Mouse (Mus musculus) hindbrain, embryonic 12.5 days (tissue): ENCODE results near the gene Sycp2l. TPM values are rescaled to one million over a fixed set of nuclear protein-coding genes. Genes with fewer than 3 reads are reported as not detected.

Source experiments
- ATAC-seq: fragments of 200-750 bp; cut with Nextera tagmentation; 2 replicates; pipeline ENCODE4 v1.8.0; 2017; ENCODE audit warnings: moderate TSS enrichment; ENCODE audit not compliant: low FRiP score
- H3K27ac ChIP-seq: fragments of 300-500 bp; sonication (generic); 2 replicates; pipeline ENCODE4 v1.5.1; 2016; ENCODE audit warnings: mild to moderate bottlenecking
- H3K27me3 ChIP-seq: fragments of 300-500 bp; sonication (generic); 2 replicates; pipeline ENCODE4 v1.6.1; 2016; ENCODE audit warnings: mild to moderate bottlenecking
- H3K36me3 ChIP-seq: fragments of 300-500 bp; sonication (generic); 2 replicates; pipeline ENCODE4 v1.6.1; 2016; ENCODE audit warnings: mild to moderate bottlenecking
- H3K4me1 ChIP-seq: fragments of 300-500 bp; sonication (generic); 2 replicates; pipeline ENCODE4 v1.6.1; 2016
- H3K4me2 ChIP-seq: fragments of 300-500 bp; sonication (generic); replicated peaks from 2 replicates; pipeline ENCODE4 v1.6.1; 2016; ENCODE audit warnings: mild to moderate bottlenecking
- H3K4me3 ChIP-seq: fragments of 300-500 bp; sonication (generic); 2 replicates; pipeline ENCODE4 v1.5.1; 2016; ENCODE audit warnings: mild to moderate bottlenecking
- H3K9ac ChIP-seq: fragments of 300-500 bp; sonication (generic); 2 replicates; pipeline ENCODE4 v1.6.1; 2016; ENCODE audit warnings: mild to moderate bottlenecking, moderate library complexity
- H3K9me3 ChIP-seq: fragments of 300-500 bp; sonication (generic); replicated peaks from 2 replicates; pipeline ENCODE4 v1.6.1; 2016; ENCODE audit warnings: mild to moderate bottlenecking
- WGBS: fragments of 180-500 bp; shearing (Covaris S2); methylation state at CpG from one replicate; pipeline ENCODE4 v1.1.7; 2016; 5-methylcytosine and 5-hydroxymethylcytosine counted together
- polyA plus RNA-seq: library from polyadenylated mRNA; unstranded; fragments of >200 nt; fragmentation: Nextera tagmentation; extraction: Ambion mirVana; gene quantifications from 2 replicates; pipeline ENCODE4 v1.2.1, GENCODE M21; 2016

The Sycp2l gene
- not detected in 2 replicates for polyA plus RNA-seq

- Histone ChIP-seq H3K27me3 (peaks cover 15% of the 10 kb centered on the region), H3K27ac (no peak within 1 kb of the TSS), H3K36me3 (no peaks in the 10 kb centered on the region), H3K4me3 (no peak within 1 kb of the TSS), H3K4me1 (no peaks in the 10 kb centered on the region), H3K9ac (no peak within 1 kb of the TSS), H3K4me2 (peak within 1 kb of the TSS; percentile 25), H3K9me3 (no peaks in the 10 kb centered on the region)
- no peak for ATAC-seq
- WGBS, result 32% methylated on average over 14 of the region's 14 CpGs
Observed at GRCm38 (mm10) chr13:41113940-41114339, at the start of gene Sycp2l. TSS of gene Sycp2l (plus strand) at chr13:41114307.

- H3K36me3 ChIP-seq, result no peaks in the 10 kb centered on the region
- H3K9me3 ChIP-seq, result no peaks in the 10 kb centered on the region
- no peaks in the 10 kb centered on the region for H3K27me3 ChIP-seq
- no peak overlapping the region for H3K4me3 ChIP-seq
- H3K4me1 ChIP-seq, result no peaks in the 10 kb centered on the region
- 95% methylated on average over 4 of the region's 4 CpGs for WGBS
- no peak overlapping the region for H3K4me2 ChIP-seq
- no peak overlapping the region for H3K27ac ChIP-seq
- H3K9ac ChIP-seq, result no peak overlapping the region
- no peak for ATAC-seq
Observed at GRCm38 (mm10) chr13:41067618-41068017, 46.5 kb upstream of the Sycp2l start.

DNA sequence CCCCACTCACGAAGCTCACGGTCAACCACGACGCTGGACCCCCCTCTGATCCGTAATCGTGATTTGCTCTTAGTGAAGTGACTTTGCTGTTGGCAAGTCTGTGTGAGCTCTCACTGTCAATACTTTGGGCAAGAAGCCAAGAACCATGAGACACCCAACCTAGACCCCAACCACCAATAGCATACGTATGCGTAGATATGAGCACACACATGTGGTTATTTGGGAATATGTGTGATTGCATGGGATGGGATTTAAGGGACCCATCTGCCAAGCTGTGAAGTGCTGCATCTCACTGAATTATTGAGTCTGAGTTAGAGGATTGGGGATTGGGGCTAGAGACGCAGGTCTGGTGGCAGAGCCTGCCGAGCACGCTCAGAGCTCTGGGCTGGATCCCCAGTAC lies 42.5 kb upstream of the Sycp2l start:
- no peak for ATAC-seq
- 92% methylated on average over 11 of the region's 11 CpGs for WGBS
- H3K4me2 ChIP-seq, result no peak overlapping the region

DNA sequence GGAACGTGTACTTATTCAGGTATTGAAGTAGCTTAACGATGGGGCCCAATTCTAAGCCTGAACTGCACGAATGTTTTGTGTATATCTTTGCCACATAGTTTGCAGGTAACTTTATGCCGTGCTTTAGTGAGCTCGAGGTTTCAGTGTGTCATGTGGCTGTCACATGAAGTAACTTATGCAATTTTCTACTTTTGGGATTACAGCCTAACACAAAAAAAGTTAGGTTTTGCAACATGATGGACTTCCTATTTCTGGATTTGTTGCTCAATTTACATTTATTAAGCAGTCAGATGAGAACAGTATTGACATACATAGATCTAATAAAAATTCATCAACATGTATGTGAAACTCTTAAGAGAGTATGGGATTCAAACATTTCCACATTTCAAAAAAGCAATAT lies 40.3 kb upstream of the Sycp2l start:
- WGBS, result 89% methylated on average over 5 of the region's 5 CpGs
- H3K36me3 ChIP-seq, result no peaks in the 10 kb centered on the region
- H3K27me3 ChIP-seq, result peaks cover 17% of the 10 kb centered on the region; the same call in 1 of the 2 replicates
- H3K4me2 ChIP-seq, result no peak overlapping the region
- H3K9me3 ChIP-seq, result no peaks in the 10 kb centered on the region
- H3K4me3 ChIP-seq, result no peak overlapping the region
- no peaks in the 10 kb centered on the region for H3K4me1 ChIP-seq
- H3K9ac ChIP-seq, result no peak overlapping the region
- ATAC-seq, result no peak
- H3K27ac ChIP-seq, result no peak overlapping the region

More for the DNA sequence above, 42.5 kb upstream of the Sycp2l start:
- H3K36me3 ChIP-seq, result no peaks in the 10 kb centered on the region
- H3K27me3 ChIP-seq, result no peaks in the 10 kb centered on the region; the same call in 1 of the 2 replicates
- no peak overlapping the region for H3K4me3 ChIP-seq
- no peaks in the 10 kb centered on the region for H3K9me3 ChIP-seq
- H3K27ac ChIP-seq, result no peak overlapping the region
- no peaks in the 10 kb centered on the region for H3K4me1 ChIP-seq
- H3K9ac ChIP-seq, result no peak overlapping the region

DNA sequence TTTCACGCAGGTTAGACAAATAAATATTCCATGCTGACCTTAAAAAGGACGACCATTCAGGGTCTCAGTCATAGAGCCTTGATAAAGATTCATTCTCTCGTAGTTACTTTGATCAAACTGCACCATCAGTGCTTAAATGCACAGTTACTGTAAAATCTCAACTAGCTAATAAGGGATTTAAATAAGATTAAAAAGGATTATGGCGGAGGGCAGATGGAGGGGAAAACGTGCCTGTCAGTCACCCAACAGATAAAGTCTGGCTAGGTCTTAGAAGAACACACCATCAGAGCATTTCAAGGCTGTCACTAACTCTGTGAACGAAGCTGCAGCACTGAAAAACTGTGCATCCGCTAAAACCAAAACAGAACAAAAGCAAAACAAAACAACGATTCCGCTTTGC lies 36.2 kb upstream of the Sycp2l start:
- Histone ChIP-seq H3K4me2 (no peak overlapping the region), H3K9ac (no peak overlapping the region), H3K4me1 (no peaks in the 10 kb centered on the region; the same call in 1 of the 2 replicates), H3K4me3 (no peak overlapping the region), H3K27me3 (peaks cover 38% of the 10 kb centered on the region), H3K9me3 (no peaks in the 10 kb centered on the region), H3K27ac (no peak overlapping the region), H3K36me3 (no peaks in the 10 kb centered on the region)
- ATAC-seq, result no peak
- 76% methylated on average over 9 of the region's 9 CpGs for WGBS

- Histone ChIP-seq H3K4me1 (no peaks in the 10 kb centered on the region; the same call in 1 of the 2 replicates), H3K4me3 (peak overlapping the region; percentile 46), H3K27me3 (peaks cover 38% of the 10 kb centered on the region), H3K36me3 (no peaks in the 10 kb centered on the region), H3K9ac (peak overlapping the region; percentile 44), H3K9me3 (no peaks in the 10 kb centered on the region), H3K4me2 (peak overlapping the region; percentile 69), H3K27ac (no peak overlapping the region)
- WGBS, result 9% methylated on average over 22 of the region's 24 CpGs
- ATAC-seq, result peak; percentile 72
Observed at GRCm38 (mm10) chr13:41078690-41079420, 35.3 kb upstream of the Sycp2l start.

GRCm38 (mm10) chr13:41079421-41079780 lies 34.7 kb upstream of the Sycp2l start, which contains the start of gene Mak:
TSS of gene Mak (minus strand) at chr13:41079706.
- Histone ChIP-seq H3K36me3 (no peaks in the 10 kb centered on the region), H3K4me1 (no peaks in the 10 kb centered on the region; the same call in 1 of the 2 replicates), H3K4me3 (peak within 1 kb of the TSS; percentile 46), H3K9me3 (no peaks in the 10 kb centered on the region), H3K27ac (no peak within 1 kb of the TSS), H3K27me3 (peaks cover 38% of the 10 kb centered on the region), H3K4me2 (peak within 1 kb of the TSS; percentile 69), H3K9ac (peak within 1 kb of the TSS; percentile 44)
- WGBS, result under 1% methylated on average over 40 of the region's 40 CpGs
- ATAC-seq, result peak; percentile 90

DNA sequence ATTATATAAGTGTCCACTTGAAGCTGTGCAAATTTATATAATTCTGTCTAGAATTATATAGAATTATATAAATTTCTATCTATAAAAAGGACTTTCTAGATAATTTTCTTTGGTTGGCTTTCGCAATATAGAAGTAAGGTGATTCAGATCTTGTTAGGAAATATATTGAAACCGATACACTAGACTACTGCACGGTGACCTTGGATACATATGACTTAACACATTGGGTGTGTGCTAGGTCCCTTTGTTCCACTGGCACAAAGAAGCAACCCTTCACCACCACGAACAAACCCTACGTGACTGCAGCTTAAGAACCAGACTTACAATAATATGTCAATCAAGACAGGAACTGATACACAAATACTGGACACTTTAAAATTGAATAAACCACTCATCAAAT lies 34.2 kb upstream of the Sycp2l start:
- peak overlapping the region; percentile 69; the same call in 1 of the 2 replicates for H3K4me2 ChIP-seq
- H3K36me3 ChIP-seq, result no peaks in the 10 kb centered on the region
- no peak for ATAC-seq
- no peaks in the 10 kb centered on the region; the same call in 1 of the 2 replicates for H3K4me1 ChIP-seq
- peaks cover 40% of the 10 kb centered on the region for H3K27me3 ChIP-seq
- no peak overlapping the region for H3K4me3 ChIP-seq
- no peak overlapping the region for H3K27ac ChIP-seq
- WGBS, result 57% methylated on average over 5 of the region's 5 CpGs
- no peak overlapping the region for H3K9ac ChIP-seq
- H3K9me3 ChIP-seq, result no peaks in the 10 kb centered on the region

- Histone ChIP-seq H3K27ac (no peak overlapping the region), H3K4me3 (no peak overlapping the region), H3K9me3 (no peaks in the 10 kb centered on the region), H3K9ac (no peak overlapping the region), H3K4me2 (no peak overlapping the region), H3K27me3 (peaks cover 40% of the 10 kb centered on the region), H3K4me1 (no peaks in the 10 kb centered on the region; the same call in 1 of the 2 replicates), H3K36me3 (no peaks in the 10 kb centered on the region)
- ATAC-seq, result no peak
- 93% methylated on average over 6 of the region's 6 CpGs for WGBS
Observed at GRCm38 (mm10) chr13:41080700-41081099, 33.4 kb upstream of the Sycp2l start.

DNA sequence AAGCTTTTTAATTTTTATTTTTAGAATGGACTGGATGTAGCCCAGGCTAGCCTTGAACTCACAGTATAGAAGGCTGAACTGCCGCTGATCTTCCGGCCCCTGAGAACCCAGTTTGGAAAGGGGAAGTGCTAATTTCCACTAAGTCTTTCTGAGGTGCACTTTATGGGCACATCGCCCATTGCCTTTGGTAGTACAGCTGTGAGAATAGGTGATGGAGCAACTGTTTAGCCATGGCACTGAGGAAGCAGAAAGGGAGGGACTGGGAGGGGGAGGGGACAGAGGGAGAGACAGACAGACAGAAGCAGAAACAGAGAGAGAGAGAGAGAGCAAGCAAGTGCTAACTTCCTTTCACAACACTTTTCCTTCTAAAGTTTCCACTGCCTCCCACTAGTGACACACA lies 29.6 kb upstream of the Sycp2l start:
- no peak for ATAC-seq
- H3K4me2 ChIP-seq, result no peak overlapping the region
- no peaks in the 10 kb centered on the region for H3K9me3 ChIP-seq
- H3K4me3 ChIP-seq, result no peak overlapping the region
- H3K27ac ChIP-seq, result no peak overlapping the region
- no peaks in the 10 kb centered on the region for H3K36me3 ChIP-seq
- H3K9ac ChIP-seq, result no peak overlapping the region
- 90% methylated on average over 3 of the region's 3 CpGs for WGBS
- H3K27me3 ChIP-seq, result peaks cover 16% of the 10 kb centered on the region
- H3K4me1 ChIP-seq, result no peaks in the 10 kb centered on the region

DNA sequence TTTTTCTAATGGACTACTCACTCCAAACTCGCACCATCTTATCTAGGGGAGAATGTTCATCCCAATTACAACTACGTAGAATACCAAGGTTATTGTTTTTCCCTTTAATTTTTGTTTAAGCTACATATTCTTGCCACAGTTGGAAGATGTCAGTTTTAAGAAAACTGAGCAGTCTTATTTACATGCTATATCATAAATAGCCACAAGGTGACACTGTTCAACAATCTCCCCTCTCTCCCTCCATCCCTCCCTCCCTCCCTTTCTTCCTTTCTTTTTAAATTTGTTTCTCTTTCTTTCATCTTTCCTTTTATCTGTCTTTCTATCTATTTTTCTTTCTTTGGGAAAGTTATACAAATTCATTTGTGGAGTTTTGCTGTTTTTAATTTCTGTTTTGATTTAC lies 29.0 kb upstream of the Sycp2l start:
- peaks cover 13% of the 10 kb centered on the region for H3K27me3 ChIP-seq
- H3K36me3 ChIP-seq, result no peaks in the 10 kb centered on the region
- no peak overlapping the region for H3K4me2 ChIP-seq
- H3K27ac ChIP-seq, result no peak overlapping the region
- no peak overlapping the region for H3K4me3 ChIP-seq
- H3K9me3 ChIP-seq, result no peaks in the 10 kb centered on the region
- WGBS, result 22% methylated on average over 2 of the region's 2 CpGs
- H3K9ac ChIP-seq, result no peak overlapping the region
- ATAC-seq, result no peak
- no peaks in the 10 kb centered on the region for H3K4me1 ChIP-seq

DNA sequence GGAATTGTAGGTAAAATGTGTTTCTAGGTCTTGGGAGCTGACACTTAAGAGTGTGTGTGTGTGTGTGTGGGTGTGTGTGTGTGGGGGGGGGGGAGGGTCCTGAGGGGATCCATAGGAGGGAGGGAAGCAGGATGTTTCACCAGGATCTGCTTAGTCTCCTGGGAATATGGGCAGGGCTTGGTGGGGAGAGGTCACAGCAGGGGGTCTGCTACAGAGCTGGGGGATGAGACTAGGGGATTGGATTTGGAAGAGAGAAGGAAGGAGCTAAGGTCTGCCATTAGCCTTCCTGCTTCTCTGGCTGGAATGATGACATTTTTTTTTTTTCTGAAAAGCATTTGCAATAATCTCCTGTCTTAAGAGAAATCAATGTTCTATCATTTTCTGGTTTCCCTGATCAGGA lies 25.4 kb upstream of the Sycp2l start:
- Histone ChIP-seq H3K9ac (no peak overlapping the region), H3K27me3 (0 out of 2 replicates have a peak, but pooled peaks cover 2% of the 10 kb centered on the region), H3K9me3 (no peaks in the 10 kb centered on the region), H3K4me2 (no peak overlapping the region), H3K4me3 (no peak overlapping the region), H3K4me1 (no peaks in the 10 kb centered on the region), H3K27ac (no peak overlapping the region), H3K36me3 (no peaks in the 10 kb centered on the region)
- no peak for ATAC-seq

DNA sequence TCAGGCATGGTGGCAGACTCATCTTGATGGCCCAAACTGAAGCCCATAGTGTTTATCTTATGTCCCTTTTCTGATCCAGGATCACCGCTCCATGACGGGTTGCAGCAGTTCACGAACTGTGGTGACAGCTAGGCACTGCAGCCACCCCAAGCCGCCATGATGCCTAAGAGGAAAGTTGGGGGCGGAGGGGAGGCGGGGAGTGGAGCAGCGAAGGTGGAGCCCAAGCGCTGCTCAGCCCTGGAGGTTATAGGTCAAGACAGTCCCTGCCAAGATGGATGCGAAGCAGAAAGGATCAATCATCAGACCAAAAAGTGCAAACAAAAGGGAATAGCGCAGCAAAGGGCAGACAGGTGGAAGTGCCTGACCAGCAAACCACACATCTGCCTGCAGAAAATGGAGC lies 22.8 kb upstream of the Sycp2l start:
- H3K9me3 ChIP-seq, result no peaks in the 10 kb centered on the region
- H3K27me3 ChIP-seq, result no peaks in the 10 kb centered on the region
- no peaks in the 10 kb centered on the region for H3K36me3 ChIP-seq
- H3K27ac ChIP-seq, result no peak overlapping the region
- 20% methylated on average over 10 of the region's 10 CpGs for WGBS
- no peak overlapping the region for H3K9ac ChIP-seq
- H3K4me2 ChIP-seq, result peak overlapping the region; percentile 31
- H3K4me1 ChIP-seq, result no peaks in the 10 kb centered on the region
- no peak for ATAC-seq
- no peak overlapping the region for H3K4me3 ChIP-seq
